Mouse (Mus musculus) brain, embryonic 14.5 days (tissue): ENCODE results near the gene Abcc4.

Experiments used
- CTCF ChIP-seq: fragments of 200-500 bp; IDR thresholded peaks from 2 replicates; pipeline ENCODE4 v1.5.1; 2012; ENCODE audit warnings: inconsistent platforms, mild to moderate bottlenecking, moderate library complexity, borderline replicate concordance; ENCODE audit not compliant: insufficient read depth, insufficient read length; ENCODE audit errors: extremely low read depth
- POLR2A ChIP-seq: fragments of 200-500 bp; IDR thresholded peaks from 2 replicates; pipeline ENCODE4 v1.6.1; 2012; ENCODE audit warnings: mild to moderate bottlenecking, inconsistent platforms, borderline replicate concordance; ENCODE audit not compliant: poor library complexity, insufficient read depth, insufficient read length, severe bottlenecking; ENCODE audit errors: extremely low read depth

GRCm38 (mm10) chr14:118699508-118699907, 6.5 kb downstream of the Abcc4 start:
- TF ChIP-seq POLR2A (no peak), CTCF (no peak)
